Mouse (Mus musculus) granulocyte monocyte progenitor cell, adult 5-6 weeks (primary cell): Measurements from ENCODE around the gene Lmod3. TPM values are rescaled to one million over a fixed set of nuclear protein-coding genes. Genes with fewer than 3 reads are reported as not detected.
"Not testable (repeated sequence)": the region's sequence is repeated elsewhere in the genome, so short reads cannot be mapped to it uniquely, and the experiment has no call there.

Source experiments
- ATAC-seq: replicated peaks from 2 replicates; pipeline ENCODE4 v1.8.0; 2016; ENCODE audit warnings: mild to moderate bottlenecking, moderate TSS enrichment, inconsistent platforms; ENCODE audit not compliant: poor library complexity, severe bottlenecking
- total RNA-seq, 2 experiments: library from RNA; stranded (forward) in 1 of 2; stranded (reverse) in 1 of 2; fragments of 200-712, 200-1000 nt in 1 of 2; fragments of >200 nt in 1 of 2; fragmentation: Nextera tagmentation in 1 of 2; gene quantifications; 2 replicates each; pipeline ENCODE4 v1.2.3; 2014 to 2017

Gene Lmod3
- total RNA-seq, 2 experiments from 2014 or later, result not detected

GRCm38 (mm10) chr6:97276890-97277497 lies 24.4 kb upstream of the Lmod3 start:
- ATAC-seq, result no peak

GRCm38 (mm10) chr6:97276366-97276765 lies 23.8 kb upstream of the Lmod3 start:
- ATAC-seq, result no peak

- no peak for ATAC-seq
Measured at GRCm38 (mm10) chr6:97275760-97276159, 23.2 kb upstream of the Lmod3 start.

GRCm38 (mm10) chr6:97273777-97274176 lies 21.2 kb upstream of the Lmod3 start:
- peak; percentile 56 for ATAC-seq

- no peak for ATAC-seq
Measured at GRCm38 (mm10) chr6:97273058-97273710, 20.6 kb upstream of the Lmod3 start.

GRCm38 (mm10) chr6:97272349-97272748 lies 19.8 kb upstream of the Lmod3 start:
- ATAC-seq, result no peak

- no peak for ATAC-seq
Measured at GRCm38 (mm10) chr6:97269596-97269995, 17.0 kb upstream of the Lmod3 start.

GRCm38 (mm10) chr6:97267132-97267531 lies 14.6 kb upstream of the Lmod3 start:
- no peak for ATAC-seq

- no peak for ATAC-seq
Measured at GRCm38 (mm10) chr6:97266661-97267060, 14.1 kb upstream of the Lmod3 start.

- no peak for ATAC-seq
Measured at GRCm38 (mm10) chr6:97265705-97266104, 13.1 kb upstream of the Lmod3 start.

- no peak for ATAC-seq
Measured at GRCm38 (mm10) chr6:97265240-97265639, 12.7 kb upstream of the Lmod3 start.

GRCm38 (mm10) chr6:97263750-97264149 lies 11.2 kb upstream of the Lmod3 start:
- not testable (repeated sequence) for ATAC-seq

GRCm38 (mm10) chr6:97262229-97262628 lies 9.7 kb upstream of the Lmod3 start:
- ATAC-seq, result no peak

- ATAC-seq, result not testable (repeated sequence)
Measured at GRCm38 (mm10) chr6:97259926-97260325, 7.4 kb upstream of the Lmod3 start.

- no peak for ATAC-seq
Measured at GRCm38 (mm10) chr6:97258489-97258888, 5.9 kb upstream of the Lmod3 start.

GRCm38 (mm10) chr6:97252086-97252485 lies 473 bp downstream of the Lmod3 start:
- ATAC-seq, result peak; percentile 52

- peak; percentile 89 for ATAC-seq
Measured at GRCm38 (mm10) chr6:97250966-97251365, 1.6 kb downstream of the Lmod3 start.

GRCm38 (mm10) chr6:97245200-97245599 lies 7.4 kb downstream of the Lmod3 start:
- ATAC-seq, result no peak

GRCm38 (mm10) chr6:97242522-97242921 lies 10.0 kb downstream of the Lmod3 start:
- ATAC-seq, result no peak

GRCm38 (mm10) chr6:97240092-97240491 lies 12.5 kb downstream of the Lmod3 start:
- ATAC-seq, result no peak

- ATAC-seq, result no peak
Measured at GRCm38 (mm10) chr6:97239360-97239759, 13.2 kb downstream of the Lmod3 start.

GRCm38 (mm10) chr6:97236088-97236487 lies 16.5 kb downstream of the Lmod3 start:
- ATAC-seq, result no peak
